Mouse (Mus musculus): ENCODE measurements around the gene Prmt2.

DNA sequence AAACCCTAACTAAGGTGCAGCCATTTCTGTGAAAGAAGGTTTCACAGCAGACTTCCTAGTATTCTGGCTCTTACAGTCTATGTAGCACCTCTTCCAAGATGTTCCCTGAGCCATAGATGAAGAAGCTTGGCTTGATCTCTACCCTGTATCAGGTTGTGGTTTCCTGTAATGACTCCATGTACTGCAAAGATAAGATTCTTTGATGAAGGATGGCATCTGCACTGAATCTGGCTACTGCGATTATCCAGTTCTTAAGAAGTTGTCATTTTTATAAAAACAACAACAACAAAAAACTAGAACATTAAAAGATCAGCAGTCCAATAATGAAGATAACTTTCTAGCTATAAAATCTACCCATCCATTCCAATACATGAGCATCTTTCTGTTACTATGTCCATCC is 49.7 kb downstream of the Prmt2 start:
- TF ChIP-seq CTCF (IDR thresholded peaks at IDR 0.05; ENCODE audit: low read depth) (no peak), EP300 (optimal IDR thresholded peaks at IDR 0.05) (no peak)

Data from stomach, postnatal 0 days (tissue).